In genomic region chr15:97672211-97672765, GRCm38 (mm10) we compare ENCODE assay signal across 9 mouse cellular contexts. TPM values are rescaled to one million over a fixed set of nuclear protein-coding genes. Genes with fewer than 3 reads are reported as not detected.
DNase-seq lines count a peak whose midpoint lies in the region; ATAC-seq and TF ChIP-seq lines count a peak whose summit lies in the region.
"Had no signal": no experiment of that assay in that cellular context is flagged by ENCODE, and none has a peak within 500 bp of the region (broad histone marks: within the 10 kb centered on the region; RNA-seq: fewer than 3 reads in every experiment).

No protein-coding gene starts in this region.

- H3K27me3 ChIP-seq in lung, postnatal 0 days (replicated peaks; ENCODE audit: insufficient read depth, low read length): no peaks in the 10 kb centered on the region
- no peaks in the 10 kb centered on the region for H3K27me3 ChIP-seq in forebrain, embryonic 14.5 days (replicated peaks; ENCODE audit: control insufficient read depth, insufficient read depth, low read length)
- H3K27me3 ChIP-seq in neural tube, embryonic 13.5 days: no peaks in the 10 kb centered on the region
- H3K27me3 ChIP-seq: Patski had no signal

- no peak overlapping the region for H3K27ac ChIP-seq in lung, postnatal 0 days (ENCODE audit: low read length)
- peak overlapping the region; percentile 94 for H3K27ac ChIP-seq in forebrain, embryonic 14.5 days (ENCODE audit: low read depth, low read length)
- peak overlapping the region; percentile 64 for H3K27ac ChIP-seq in neural tube, embryonic 13.5 days (replicated peaks)

- peak; percentile 23; the same call in 1 of the 2 replicates for ATAC-seq in lung, postnatal 0 days
- ATAC-seq in forebrain, embryonic 14.5 days: peak; percentile 88
- peak; percentile 76 for ATAC-seq in neural tube, embryonic 13.5 days (ENCODE audit: low read depth)
- ATAC-seq: Patski had no signal

- TF ChIP-seq EP300 in lung, postnatal 0 days (IDR thresholded peaks at IDR 0.05): no peak

- no peak overlapping the region for H3K4me3 ChIP-seq in lung, postnatal 0 days (ENCODE audit: low read depth, low read length)
- no peak overlapping the region for H3K4me3 ChIP-seq in forebrain, embryonic 14.5 days (ENCODE audit: low read depth, low read length)
- no peak overlapping the region for H3K4me3 ChIP-seq in neural tube, embryonic 13.5 days

- peaks cover 8% of the 10 kb centered on the region; the same call in 1 of the 2 replicates for H3K36me3 ChIP-seq in lung, postnatal 0 days (ENCODE audit: insufficient read depth, low read length)
- peaks cover 32% of the 10 kb centered on the region for H3K36me3 ChIP-seq in forebrain, embryonic 14.5 days (ENCODE audit: control insufficient read depth, insufficient read depth, low read length)
- peaks cover 44% of the 10 kb centered on the region for H3K36me3 ChIP-seq in neural tube, embryonic 13.5 days

- no peak for TF ChIP-seq CTCF in lung, postnatal 0 days (IDR thresholded peaks at IDR 0.05)

- no peaks in the 10 kb centered on the region for H3K9me3 ChIP-seq in lung, postnatal 0 days (ENCODE audit: low read length)
- no peaks in the 10 kb centered on the region for H3K9me3 ChIP-seq in forebrain, embryonic 14.5 days (replicated peaks; ENCODE audit: control insufficient read depth, low read length)
- H3K9me3 ChIP-seq in neural tube, embryonic 13.5 days: no peaks in the 10 kb centered on the region

- no peak overlapping the region for H3K9ac ChIP-seq in lung, postnatal 0 days (replicated peaks; ENCODE audit: low read depth)
- peak overlapping the region; percentile 25; the same call in 1 of the 2 replicates for H3K9ac ChIP-seq in forebrain, embryonic 14.5 days (ENCODE audit: low read length)
- no peak overlapping the region for H3K9ac ChIP-seq in neural tube, embryonic 13.5 days

- DNase-seq in lung, postnatal 0 days (ENCODE audit: low spot score): no peak
- DNase-seq in lung, postnatal 36 days: no peak
- peak; percentile 95 for DNase-seq in forebrain, embryonic 14.5 days (ENCODE audit: low spot score)
- DNase-seq in layer of hippocampus, adult 9-11 months: peak; percentile 82
- no peak for DNase-seq in urinary bladder, postnatal 4 days (ENCODE audit: low spot score in 2 of 2)
- DNase-seq in Muller cell, postnatal 12 days (ENCODE audit: inconsistent ontology term): no peak
- DNase-seq in heart, adult 18-20 months: no peak

- WGBS in lung, postnatal 0 days: 76% methylated on average over 9 of the region's 9 CpGs
- 23% methylated on average over 9 of the region's 9 CpGs for WGBS in forebrain, embryonic 14.5 days
- 51% methylated on average over 9 of the region's 9 CpGs for WGBS in neural tube, embryonic 13.5 days

- H3K4me2 ChIP-seq in lung, postnatal 0 days (replicated peaks; ENCODE audit: low read depth, low read length): no peak overlapping the region
- H3K4me2 ChIP-seq in forebrain, embryonic 14.5 days (ENCODE audit: low read length): peak overlapping the region; percentile 34
- H3K4me2 ChIP-seq in neural tube, embryonic 13.5 days: no peak overlapping the region

- no peaks in the 10 kb centered on the region for H3K4me1 ChIP-seq in lung, postnatal 0 days (ENCODE audit: insufficient read depth, low read depth, low read length)
- H3K4me1 ChIP-seq in forebrain, embryonic 14.5 days (ENCODE audit: control insufficient read depth, insufficient read depth, low read length): peaks cover 19% of the 10 kb centered on the region
- peaks cover 14% of the 10 kb centered on the region for H3K4me1 ChIP-seq in neural tube, embryonic 13.5 days (replicated peaks)

RNA-seq across cellular contexts. Expression of gene Rpap3, which starts 33.3 kb away (rescaled TPM):
- 14.3 and 15.5 TPM in 2 replicates for polyA plus RNA-seq in lung, postnatal 0 days (2015; fragmentation: Nextera tagmentation; extraction: Ambion mirVana)
- 44.3 and 45.4 TPM in 2 replicates for polyA plus RNA-seq in forebrain, embryonic 14.5 days (2014; fragmentation: Nextera tagmentation; extraction: Ambion mirVana)
- polyA plus RNA-seq in neural tube, embryonic 13.5 days (2015; fragmentation: Nextera tagmentation; extraction: Ambion mirVana): 31.1 and 32.7 TPM in 2 replicates
- total RNA-seq in heart, adult 18-20 months (2021): 10 to 100 TPM; 14.5 to 15.7 TPM

RNA-seq across cellular contexts. Expression of gene Endou, which starts 58.9 kb away (rescaled TPM):
- 2.1 and 2.9 TPM in 2 replicates for polyA plus RNA-seq in lung, postnatal 0 days (2015; fragmentation: Nextera tagmentation; extraction: Ambion mirVana)
- polyA plus RNA-seq in forebrain, embryonic 14.5 days (2014; fragmentation: Nextera tagmentation; extraction: Ambion mirVana): 0.11 and 0.14 TPM in 2 replicates
- polyA plus RNA-seq in neural tube, embryonic 13.5 days (2015; fragmentation: Nextera tagmentation; extraction: Ambion mirVana): 0.25 and 0.29 TPM in 2 replicates
- 1 to 10 TPM; 1.3 to 1.8 TPM for total RNA-seq in heart, adult 18-20 months (2021)

Comparison
In these comparisons a context has a peak if more than half of its experiments do, and no peak if none do; other contexts are left out.
1. ATAC-seq: peak in every context shown above with its lines; median percentile 88 in forebrain, embryonic 14.5 days; 76 in neural tube, embryonic 13.5 days; 23 in lung, postnatal 0 days.
2. DNase-seq: peak in forebrain, embryonic 14.5 days (single experiment) and layer of hippocampus, adult 9-11 months (single experiment); none in lung, postnatal 0 days (single experiment), lung, postnatal 36 days (single experiment), urinary bladder, postnatal 4 days (0 of 2), Muller cell, postnatal 12 days (single experiment) and heart, adult 18-20 months (0 of 2).